Mouse (Mus musculus): ENCODE results near the gene Calu.
"Not testable (repeated sequence)": the region's sequence is repeated elsewhere in the genome, so short reads cannot be mapped to it uniquely, and the experiment has no call there.

Gene Calu

DNA sequence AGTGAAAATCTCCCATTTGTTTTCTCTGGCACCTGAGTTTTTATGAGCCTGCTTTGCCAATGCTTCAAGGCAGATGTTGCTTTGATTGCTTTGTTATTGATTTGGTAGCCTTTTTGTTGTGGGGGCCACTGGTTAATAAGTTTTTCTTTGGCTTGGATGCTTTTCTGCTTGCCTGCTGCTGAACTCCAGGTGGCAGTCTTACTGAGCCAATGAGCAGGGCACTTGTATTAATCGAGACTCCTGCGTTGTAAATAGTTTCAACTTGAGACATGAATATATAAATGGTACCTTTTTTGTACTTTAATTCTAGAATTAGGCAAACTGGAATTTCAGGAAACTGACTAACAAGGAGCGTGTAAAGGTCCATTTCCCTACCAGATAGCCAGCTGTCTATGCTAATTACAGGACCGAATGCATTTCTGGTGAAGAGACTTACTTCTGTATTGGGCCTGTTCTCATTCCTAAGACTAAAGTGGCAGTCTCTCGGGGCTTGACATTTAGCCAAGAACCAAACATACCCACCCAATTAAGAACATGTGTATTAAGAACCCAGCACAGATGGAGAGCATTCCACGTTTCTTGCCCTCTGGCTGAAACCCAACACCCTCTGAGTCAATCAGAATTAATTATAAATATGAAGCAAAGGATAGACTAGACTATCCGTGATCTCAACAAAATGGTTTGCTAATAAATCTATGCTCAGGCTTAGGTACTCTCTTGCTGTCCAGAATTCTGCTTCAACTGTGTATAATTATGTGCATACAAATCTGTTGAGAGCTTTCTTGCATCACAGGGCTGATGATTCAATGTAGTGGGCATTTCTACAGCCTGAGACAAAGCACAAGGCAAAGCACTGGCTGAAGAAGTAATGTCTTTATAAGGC lies 14.6 kb downstream of the Calu start:
- DNase-seq (ENCODE audit: inconsistent age in 2 of 2, low spot score in 1 of 2), result peak in 1 of 2 experiments; percentile 55

DNA sequence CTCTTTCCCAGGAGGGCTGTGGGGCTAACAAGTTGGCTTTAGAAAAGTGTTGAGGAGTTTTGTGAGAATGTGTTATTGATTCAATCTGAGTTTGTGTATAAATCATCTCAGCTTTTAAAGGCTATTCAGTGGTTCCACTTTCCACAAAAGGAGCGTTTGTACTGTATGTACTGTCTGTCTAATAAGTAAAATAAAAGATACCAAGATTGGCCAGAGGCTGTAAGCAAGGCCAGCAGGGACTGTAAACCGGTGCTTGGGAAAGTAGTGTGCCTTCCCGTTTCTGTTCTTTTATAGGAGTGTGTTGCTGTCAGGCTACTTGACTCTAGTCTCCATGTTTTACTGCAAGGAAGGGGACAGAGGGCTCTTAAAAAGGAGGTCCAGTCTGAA lies 15.3 kb downstream of the Calu start:
- DNase-seq (ENCODE audit: inconsistent age in 2 of 2, low spot score in 1 of 2), result no peak

DNA sequence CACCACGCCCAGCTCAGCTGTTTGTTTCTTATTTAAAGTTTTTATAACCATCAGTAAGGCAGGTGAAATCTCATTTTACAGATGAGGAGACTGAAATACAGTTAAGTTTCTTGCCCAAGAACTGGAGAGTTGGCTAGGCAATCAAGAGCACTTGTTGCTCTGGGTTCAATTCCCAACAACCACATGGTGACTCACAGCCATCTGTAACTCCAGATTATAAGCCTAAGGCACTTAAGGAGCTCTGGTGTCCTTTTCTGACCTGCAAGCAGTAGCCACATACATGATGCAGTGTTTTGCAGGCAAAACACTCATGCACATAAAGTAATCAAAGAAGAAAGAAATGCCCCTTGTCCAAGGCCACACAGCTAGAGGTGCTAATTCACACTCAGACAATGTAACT lies 17.4 kb downstream of the Calu start:
- DNase-seq (ENCODE audit: inconsistent age in 2 of 2, low spot score in 1 of 2), result no peak

DNA sequence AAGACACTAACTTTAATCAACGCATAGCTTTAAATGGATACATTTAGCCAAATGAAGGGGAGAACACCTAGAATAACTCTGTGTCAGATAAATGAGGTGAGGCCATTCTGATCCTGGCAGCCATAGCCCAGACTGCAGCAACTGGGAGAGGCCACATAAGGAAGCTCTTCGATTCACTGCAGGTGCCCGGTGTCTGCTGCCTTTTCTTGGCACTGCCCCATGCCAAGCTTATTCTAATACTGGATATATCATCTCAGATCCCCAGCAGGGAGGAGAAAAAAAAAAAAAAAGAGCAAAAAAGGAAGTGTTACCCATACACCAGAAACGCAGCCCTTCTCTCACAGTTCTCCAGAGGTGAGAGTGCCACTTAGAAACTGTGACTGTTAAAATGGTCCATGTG lies 29.5 kb downstream of the Calu start:
- DNase-seq (ENCODE audit: inconsistent age in 2 of 2, low spot score in 1 of 2), result no peak

DNA sequence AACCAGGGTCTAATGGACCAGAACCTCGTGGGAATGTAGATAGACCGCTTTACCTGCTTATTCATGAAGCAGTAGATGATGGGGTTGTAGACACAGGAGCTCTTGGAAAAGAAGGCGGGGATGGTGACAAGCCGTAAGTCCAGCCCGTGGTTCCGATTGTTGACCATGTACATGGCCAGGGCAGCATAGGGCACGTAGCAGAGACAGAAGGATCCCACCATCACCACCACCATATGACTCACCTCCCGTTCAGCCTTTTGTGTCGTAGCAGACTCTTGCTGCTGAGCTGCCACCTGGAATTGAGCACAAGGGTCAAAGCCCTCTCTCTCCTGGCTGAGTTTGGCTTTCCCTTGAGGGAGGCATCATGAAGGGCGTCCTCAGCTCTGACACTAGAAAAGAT lies 30.8 kb downstream of the Calu start:
- no peak for DNase-seq (ENCODE audit: inconsistent age in 2 of 2, low spot score in 1 of 2)

DNA sequence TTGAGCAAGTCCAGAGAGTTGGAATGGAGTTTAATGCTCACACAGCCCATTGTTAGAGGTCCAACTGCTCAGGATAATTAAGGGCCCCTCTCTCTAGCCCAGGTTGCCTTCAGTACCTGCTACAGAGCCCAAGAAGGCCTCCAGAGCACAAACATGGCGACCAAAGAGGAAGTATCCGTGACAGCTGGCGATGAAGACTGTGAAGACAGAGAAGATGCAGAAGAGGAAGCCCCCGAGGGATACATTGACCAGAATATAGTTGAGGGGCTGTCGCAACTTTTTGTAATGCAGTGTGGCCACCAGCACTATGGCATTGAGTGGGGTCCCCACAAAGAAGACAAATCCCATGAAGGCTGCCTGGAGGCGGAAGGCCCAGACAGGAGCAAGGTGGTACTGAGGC lies 32.1 kb downstream of the Calu start:
- no peak for DNase-seq (ENCODE audit: inconsistent age in 2 of 2, low spot score in 1 of 2)

DNA sequence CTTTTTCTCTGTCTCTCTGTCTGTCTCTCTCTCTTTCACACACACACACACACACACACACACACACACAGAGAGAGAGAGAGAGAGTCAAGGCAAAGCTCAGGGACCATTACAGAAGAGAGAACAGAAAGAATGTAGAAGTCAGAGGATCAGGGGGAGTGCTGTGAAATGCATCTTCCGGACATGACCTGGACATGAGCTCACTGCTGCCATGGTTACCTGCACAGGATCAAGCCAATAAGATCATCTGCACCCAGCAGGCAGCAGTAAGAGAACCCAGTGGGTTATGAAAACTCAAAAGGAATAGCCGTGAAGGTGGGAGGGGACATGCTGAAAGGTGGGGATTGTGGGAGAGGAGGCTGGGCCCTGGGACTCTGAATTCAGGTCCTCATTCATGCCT lies 34.6 kb downstream of the Calu start:
- no peak for DNase-seq (ENCODE audit: inconsistent age in 2 of 2, low spot score in 1 of 2)

DNA sequence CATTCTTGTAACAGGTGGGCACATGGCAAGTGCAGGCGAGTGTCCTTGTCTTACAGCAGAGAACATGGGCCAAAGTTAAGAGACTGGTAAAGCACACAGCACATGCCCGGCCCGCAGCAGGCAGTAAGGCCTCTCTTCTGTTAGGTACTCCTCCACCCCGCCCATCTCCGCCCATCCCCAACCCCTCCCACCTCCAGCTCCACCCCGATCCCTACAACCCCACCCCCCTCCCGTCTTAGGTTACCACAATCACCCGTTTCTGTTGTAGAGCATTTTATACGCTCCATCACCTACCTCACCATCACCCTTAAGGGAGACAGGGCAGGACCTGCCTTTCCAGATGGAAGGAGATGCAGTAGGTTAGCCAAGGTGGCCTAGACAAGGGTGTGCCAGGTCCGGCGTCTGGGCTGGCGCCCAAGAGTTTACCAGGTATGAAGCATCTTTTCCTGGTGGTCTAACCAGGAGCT lies 40.2 kb downstream of the Calu start, which contains the start of gene Opn1sw:
Gene Opn1sw (minus strand): TSS at position 417 of the 467 bp plus-strand sequence.
- peak; percentile 27 to 44 for DNase-seq (ENCODE audit: inconsistent age in 2 of 2, low spot score in 1 of 2)

DNA sequence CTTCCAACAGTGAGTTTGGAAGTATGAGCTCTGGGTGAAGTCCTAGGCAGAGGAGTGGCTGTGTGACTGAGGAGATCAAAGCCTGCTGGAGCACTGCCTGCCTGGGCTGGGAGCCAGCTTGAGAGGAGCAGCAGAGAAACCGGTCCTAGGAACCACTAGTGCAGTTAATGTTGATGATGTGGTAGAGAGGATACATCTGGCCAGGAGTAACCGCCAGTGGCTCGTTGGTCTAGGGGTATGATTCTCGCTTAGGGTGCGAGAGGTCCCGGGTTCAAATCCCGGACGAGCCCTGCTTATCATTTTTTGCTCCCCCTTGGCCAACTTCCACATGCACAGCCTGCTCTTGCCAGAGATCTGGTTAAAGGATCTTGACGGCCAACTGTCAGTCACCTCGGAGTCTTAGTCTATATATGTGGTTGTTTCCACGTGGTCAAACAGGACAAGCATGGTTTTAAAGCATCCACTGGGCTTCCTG lies 40.8 kb downstream of the Calu start:
- peak; percentile 82 to 91 for DNase-seq (ENCODE audit: inconsistent age in 2 of 2, low spot score in 1 of 2)

DNA sequence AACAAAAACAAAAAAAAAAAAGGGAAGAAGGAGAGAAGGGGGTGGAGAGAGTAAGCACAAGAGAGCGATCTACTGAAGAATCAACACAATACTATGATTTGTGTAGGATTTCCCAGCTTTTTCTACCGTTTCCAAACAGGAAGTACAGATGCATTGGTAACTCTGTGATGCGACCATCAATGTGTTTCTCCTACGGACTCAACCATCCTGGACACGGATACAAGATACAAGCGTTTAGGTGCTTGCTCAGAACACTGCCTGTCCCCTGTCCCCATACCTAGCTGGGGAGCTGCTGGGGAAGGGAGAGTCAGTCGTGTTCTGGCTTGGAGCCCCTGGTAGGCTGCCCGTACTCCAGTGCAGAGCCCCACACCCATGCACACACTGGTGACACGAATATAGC lies 41.6 kb downstream of the Calu start:
- no peak for DNase-seq (ENCODE audit: inconsistent age in 2 of 2, low spot score in 1 of 2)

DNA sequence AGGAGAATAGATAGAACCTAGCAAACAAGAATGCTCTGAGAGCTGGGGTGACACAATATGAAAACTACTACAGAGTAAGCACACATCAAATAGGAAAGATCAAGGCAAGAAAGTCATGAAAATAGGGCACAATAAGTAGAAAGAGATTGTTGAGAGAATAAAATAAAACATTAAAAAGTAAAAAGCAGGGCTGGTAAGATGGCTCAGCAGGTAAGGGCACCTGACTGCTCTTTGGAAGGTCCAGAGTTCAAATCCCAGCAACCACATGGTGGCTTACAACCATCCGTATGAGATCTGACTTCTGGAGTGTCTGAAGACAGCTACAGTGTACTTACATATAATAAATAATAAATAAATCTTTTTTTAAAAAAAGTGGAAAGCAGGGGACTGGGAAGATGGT lies 42.6 kb downstream of the Calu start:
- DNase-seq (ENCODE audit: inconsistent age in 2 of 2, low spot score in 1 of 2), result not testable (repeated sequence)

DNA sequence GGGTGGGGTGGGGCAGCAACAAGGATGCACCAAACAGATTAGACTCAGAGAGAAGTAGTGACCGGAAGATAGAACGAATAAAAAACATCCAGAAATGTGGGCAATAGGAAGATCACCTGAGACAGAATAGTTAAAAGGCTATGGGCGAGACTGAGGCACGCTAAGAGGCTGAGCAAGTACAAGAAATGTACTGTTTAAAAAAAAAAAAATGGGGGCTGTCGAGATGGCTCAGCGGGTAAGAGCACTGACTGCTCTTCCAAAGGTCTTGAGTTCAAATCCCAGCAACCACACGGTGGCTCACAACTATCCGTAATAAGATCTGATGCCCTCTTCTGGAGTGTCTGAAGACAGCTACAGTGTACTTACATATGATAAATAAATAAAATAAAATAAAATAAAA lies 43.4 kb downstream of the Calu start:
- DNase-seq (ENCODE audit: inconsistent age in 2 of 2, low spot score in 1 of 2), result not testable (repeated sequence)

DNA sequence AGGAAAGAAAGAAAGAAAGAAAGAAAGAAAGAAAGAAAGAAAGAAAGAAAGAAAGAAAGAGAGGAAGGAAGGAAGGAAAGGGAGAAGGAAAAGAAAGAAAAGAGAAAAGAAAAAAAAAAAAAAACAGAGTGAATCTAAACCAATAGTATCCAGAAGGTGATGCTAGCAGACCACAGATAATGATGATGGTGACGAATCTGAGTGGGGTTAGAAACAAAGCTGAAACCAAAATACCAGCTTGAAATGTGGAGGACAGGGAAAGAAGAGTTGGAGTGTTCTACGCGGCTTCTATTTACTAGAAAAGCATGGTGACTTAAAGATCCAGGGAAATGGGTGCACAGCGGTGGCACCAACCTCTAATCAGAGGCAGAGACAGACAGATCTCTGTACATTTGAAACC lies 43.9 kb downstream of the Calu start:
- no peak for DNase-seq (ENCODE audit: inconsistent age in 2 of 2, low spot score in 1 of 2)

DNA sequence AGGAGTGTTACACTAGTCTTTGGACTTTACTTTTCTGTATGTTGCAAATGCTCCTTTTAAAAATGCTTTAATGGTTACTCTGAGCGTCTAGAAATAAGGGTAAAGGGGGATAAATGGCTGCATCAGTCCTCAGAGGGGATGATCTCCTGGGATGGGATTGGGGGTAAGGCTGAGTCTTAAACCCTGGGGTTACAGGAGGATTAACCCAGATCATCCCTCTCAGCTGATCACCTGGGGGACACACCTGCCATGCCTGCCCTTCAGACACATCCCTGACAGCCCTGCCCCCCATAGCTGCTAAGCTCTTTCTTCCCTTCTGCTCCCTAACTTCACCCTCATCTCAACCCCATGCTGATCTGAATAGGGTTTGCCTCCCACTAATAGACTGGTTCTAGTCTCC lies 46.4 kb downstream of the Calu start:
- DNase-seq (ENCODE audit: inconsistent age in 2 of 2, low spot score in 1 of 2), result no peak

DNA sequence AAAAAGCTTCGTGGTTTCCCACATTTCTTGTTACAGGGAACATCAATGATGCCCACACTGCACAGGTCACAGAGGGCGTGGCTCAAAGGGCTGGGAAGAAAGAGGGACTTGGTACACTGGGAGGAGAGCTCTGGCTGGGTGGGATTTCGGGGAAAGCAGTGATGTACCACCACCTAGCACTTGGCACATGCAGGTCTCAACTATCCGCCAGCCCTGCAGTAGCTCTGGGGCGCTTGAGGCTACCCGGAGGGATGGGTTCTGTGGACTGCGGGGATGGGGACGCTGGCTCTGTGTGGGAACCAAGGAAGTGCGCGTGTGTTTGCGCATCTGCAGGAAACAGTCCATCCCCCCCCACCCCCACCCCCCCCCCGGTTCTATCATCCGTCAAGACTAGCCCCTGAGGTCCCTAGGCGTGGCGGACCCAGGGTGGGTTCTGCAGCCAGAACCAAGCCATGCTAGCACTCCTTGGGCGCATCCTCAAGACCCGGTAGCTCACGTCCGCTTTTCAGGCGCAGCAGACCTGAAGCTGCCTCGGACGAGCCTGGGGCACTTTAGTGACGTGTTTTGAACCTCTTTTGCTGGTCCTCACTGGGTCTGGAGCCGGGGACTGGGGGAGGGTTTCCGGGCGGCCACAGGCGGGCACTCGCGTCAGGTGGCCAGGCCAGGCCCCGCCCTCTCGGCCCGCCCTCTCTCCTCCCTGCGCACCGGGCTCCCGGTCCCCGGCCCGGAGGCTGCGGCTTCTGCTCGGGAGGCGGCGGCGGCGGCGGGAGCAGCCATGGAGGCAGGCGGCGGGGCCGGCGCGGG lies 48.2 kb downstream of the Calu start, which contains the start of gene Ccdc136:
Gene Ccdc136 (plus strand): TSS at position 400 of the 804 bp plus-strand sequence.
- peak; percentile 84 to 91 for DNase-seq (ENCODE audit: inconsistent age in 2 of 2, low spot score in 1 of 2)

DNA sequence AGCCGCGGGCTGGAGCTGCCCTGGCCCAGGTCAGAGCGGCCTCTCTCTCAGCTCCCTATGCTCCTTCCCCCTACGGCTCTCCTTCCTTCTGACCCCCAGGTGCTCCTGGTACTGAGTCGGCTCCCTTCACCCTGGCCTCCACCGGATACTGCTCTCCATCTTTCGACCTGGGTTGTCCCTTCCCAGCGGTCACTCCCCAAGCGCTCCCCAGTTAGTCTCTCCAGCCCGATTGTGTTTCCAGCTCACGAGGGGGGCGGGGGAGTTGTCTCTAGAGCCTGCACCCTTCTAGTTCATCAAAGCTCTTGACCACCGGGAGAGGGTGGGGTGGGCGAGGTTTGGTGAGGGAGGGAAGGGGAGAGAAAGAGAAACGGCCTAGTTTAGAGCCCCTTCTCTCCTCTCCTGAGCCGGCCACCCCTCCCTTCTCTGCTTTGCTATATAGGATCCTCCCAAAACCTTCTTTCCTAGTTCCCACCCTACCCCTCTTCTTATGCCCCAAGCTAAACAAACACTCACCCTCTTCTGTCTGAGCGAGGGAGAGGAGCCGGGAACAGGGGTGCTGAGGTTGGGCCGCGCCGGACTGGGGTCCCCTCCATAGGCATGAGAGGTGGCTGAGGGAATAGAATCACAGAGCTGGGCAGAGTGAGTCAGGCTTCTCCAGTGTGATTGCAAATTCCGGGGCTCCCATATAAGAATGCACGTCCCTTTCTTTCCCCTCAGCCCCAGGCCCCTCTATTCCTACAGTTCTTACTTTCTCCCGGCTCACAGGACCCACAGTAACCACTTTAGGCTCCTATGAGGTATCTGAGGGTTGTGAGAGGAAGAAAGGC lies 49.1 kb downstream of the Calu start:
- no peak for DNase-seq (ENCODE audit: inconsistent age in 2 of 2, low spot score in 1 of 2)

DNA sequence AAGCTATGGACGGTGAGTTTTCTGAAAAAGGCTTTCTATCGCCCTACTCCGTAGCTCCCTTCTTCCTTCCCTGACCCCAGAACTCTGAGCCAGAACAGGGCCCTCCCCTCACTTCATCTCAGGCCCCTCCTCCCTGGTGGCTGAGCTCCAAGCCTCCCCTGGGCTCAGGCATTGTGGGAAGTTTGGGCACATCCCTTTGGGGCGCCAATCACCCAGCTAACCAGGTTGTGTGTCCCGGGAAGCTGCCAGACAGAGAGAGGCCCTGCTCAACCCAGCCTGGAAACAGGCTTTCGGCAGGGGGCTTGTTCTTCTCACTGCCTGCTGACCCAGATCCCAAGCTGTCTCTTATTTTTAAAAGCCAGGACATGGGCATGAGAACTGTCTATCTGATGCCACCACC lies 49.7 kb downstream of the Calu start:
- peak in 1 of 2 experiments; percentile 26 for DNase-seq (ENCODE audit: inconsistent age in 2 of 2, low spot score in 1 of 2)

DNA sequence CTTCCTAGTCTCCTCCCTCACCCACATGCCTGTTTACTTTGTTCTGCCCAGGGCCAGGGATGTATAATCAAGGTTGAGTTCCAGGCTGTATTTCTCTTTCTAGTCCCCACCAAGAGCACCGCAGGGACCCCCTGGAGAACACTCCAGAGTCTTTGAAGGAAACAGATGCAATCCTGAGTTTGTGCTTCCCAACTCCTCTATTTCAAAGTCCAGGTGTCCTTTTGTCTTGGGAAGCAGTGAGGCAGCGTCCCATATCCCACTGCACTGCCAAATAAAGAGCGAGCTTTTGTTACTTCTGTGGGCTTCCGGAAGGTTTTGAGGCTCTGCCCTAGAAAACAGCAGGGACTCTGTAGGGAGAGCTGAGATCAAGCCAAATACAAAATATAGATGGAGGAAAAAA lies 52.0 kb downstream of the Calu start:
- DNase-seq (ENCODE audit: inconsistent age in 2 of 2, low spot score in 1 of 2), result no peak

DNA sequence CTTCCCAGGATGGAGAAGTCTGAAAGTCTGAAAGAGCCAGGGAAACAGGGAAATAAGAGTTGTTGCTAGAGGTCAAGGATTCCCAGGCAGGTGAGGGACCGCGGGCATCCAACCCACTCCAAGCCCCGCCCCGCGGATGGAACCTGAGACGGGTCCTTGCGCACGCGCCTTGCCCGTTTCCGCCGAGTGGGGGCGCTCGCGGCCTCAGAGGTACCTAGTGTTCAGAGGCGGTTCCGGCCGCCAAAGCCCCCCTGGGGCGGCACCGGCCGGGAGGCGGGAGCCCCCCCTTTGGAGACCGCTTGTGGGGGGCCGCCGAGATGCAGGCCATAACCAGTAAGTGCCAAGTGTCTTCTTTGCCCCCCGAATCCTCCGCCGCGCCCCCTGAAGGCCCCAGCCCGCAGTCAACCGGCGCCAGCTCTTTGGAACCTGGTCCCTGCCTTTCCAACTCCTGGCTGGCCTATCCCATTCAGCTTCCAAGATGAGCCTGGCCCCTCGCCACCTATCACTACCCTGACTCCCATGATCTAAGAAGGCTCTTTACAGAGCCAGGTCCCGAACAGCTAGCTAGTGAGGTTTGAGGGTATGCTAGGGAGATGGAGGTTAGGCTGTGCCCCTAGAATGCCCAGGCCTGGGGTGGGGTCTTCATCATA lies 54.9 kb downstream of the Calu start:
- peak in 1 of 2 experiments; percentile 41 for DNase-seq (ENCODE audit: inconsistent age in 2 of 2, low spot score in 1 of 2)

DNA sequence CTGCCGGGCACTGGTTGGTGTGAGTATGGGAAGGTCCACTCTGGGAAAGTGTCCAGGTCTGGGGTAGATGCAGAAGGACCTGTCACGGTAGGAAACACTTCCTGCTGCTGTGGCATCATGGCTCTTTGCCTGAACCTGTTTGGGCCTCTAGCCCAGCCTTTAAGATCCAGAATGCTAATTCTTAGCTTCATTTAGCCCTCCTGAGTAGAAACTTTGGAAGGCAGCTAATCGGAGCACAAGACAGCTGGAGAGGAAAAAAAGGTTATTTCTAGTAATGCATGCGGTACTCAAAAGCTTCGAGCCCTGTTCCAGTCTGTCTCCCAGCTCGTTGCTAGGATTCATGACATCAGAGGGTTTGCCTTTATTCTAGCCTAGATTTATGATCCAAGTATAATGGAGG lies 58.5 kb downstream of the Calu start:
- no peak for DNase-seq (ENCODE audit: inconsistent age in 2 of 2, low spot score in 1 of 2)

Measured in adrenal gland, adult (tissue).